Mouse (Mus musculus) heart, postnatal 0 days (tissue): ENCODE data around the gene Gm13691.

Experiments
- CTCF ChIP-seq: IDR thresholded peaks from 2 replicates; pipeline ENCODE4 v1.5.1; 2016; ENCODE audit warnings: antibody characterized with exemption, control low read depth, low read depth
- EP300 ChIP-seq: IDR thresholded peaks from 2 replicates; pipeline ENCODE4 v1.6.1; 2016; ENCODE audit warnings: antibody characterized with exemption, low read depth

GRCm38 (mm10) chr2:83941378-83941777, 49.0 kb upstream of the Gm13691 start:
- TF ChIP-seq CTCF (no peak), EP300 (no peak)
